Mouse (Mus musculus): ENCODE data around the gene Jazf1. TPM values are rescaled to one million over a fixed set of nuclear protein-coding genes. Genes with fewer than 3 reads are reported as not detected.

Jazf1 gene
- polyA plus RNA-seq, 1 experiment from 2014 or later, result 15.6 TPM

GRCm38 (mm10) chr6:52818041-52818440 is 250.4 kb downstream of the Jazf1 start:
- H3K9me3 ChIP-seq (ENCODE audit: control insufficient read depth, low read length), result no peaks in the 10 kb centered on the region
- no peak for ATAC-seq (ENCODE audit: insufficient number of reproducible peaks, insufficient read depth, low FRiP score, low read depth)
- no peak overlapping the region for H3K27ac ChIP-seq (replicated peaks in 1 of 2; ENCODE audit: control insufficient read depth in 1 of 2, insufficient read depth in 1 of 2, low read depth in 2 of 2, low read length in 2 of 2)
- no peak overlapping the region for H3K4me3 ChIP-seq (ENCODE audit: control insufficient read depth in 1 of 2, insufficient read depth in 1 of 2, low read depth in 1 of 2, low read length in 2 of 2)
- no peak overlapping the region for H3K4me2 ChIP-seq (ENCODE audit: low read length)
- no peaks in the 10 kb centered on the region for H3K27me3 ChIP-seq (ENCODE audit: control insufficient read depth, insufficient read depth, low read length)
- no peaks in the 10 kb centered on the region for H3K36me3 ChIP-seq (ENCODE audit: control insufficient read depth, insufficient read depth, low read length)
- 91% methylated on average over 4 of the region's 4 CpGs for WGBS
- peaks cover 6 to 8% of the 10 kb centered on the region in 2 experiments; a peak in 3 of 4 replicates for H3K4me1 ChIP-seq (ENCODE audit: control insufficient read depth in 2 of 2, insufficient read depth in 2 of 2, low read length in 2 of 2)
- H3K9ac ChIP-seq (ENCODE audit: low read length), result no peak overlapping the region

GRCm38 (mm10) chr6:52817203-52817874 is 251.1 kb downstream of the Jazf1 start:
- no peaks in the 10 kb centered on the region for H3K9me3 ChIP-seq (ENCODE audit: control insufficient read depth, low read length)
- H3K4me2 ChIP-seq (ENCODE audit: low read length), result no peak overlapping the region
- H3K27ac ChIP-seq (replicated peaks in 1 of 2; ENCODE audit: control insufficient read depth in 1 of 2, insufficient read depth in 1 of 2, low read depth in 2 of 2, low read length in 2 of 2), result no peak overlapping the region
- H3K4me1 ChIP-seq (ENCODE audit: control insufficient read depth in 2 of 2, insufficient read depth in 2 of 2, low read length in 2 of 2), result peaks cover 6 to 8% of the 10 kb centered on the region in 2 experiments; a peak in 3 of 4 replicates
- H3K9ac ChIP-seq (ENCODE audit: low read length), result no peak overlapping the region
- no peaks in the 10 kb centered on the region for H3K27me3 ChIP-seq (ENCODE audit: control insufficient read depth, insufficient read depth, low read length)
- 79% methylated on average over 10 of the region's 10 CpGs for WGBS
- no peak for ATAC-seq (ENCODE audit: insufficient number of reproducible peaks, insufficient read depth, low FRiP score, low read depth)
- H3K4me3 ChIP-seq (ENCODE audit: control insufficient read depth in 1 of 2, insufficient read depth in 1 of 2, low read depth in 1 of 2, low read length in 2 of 2), result no peak overlapping the region
- no peaks in the 10 kb centered on the region for H3K36me3 ChIP-seq (ENCODE audit: control insufficient read depth, insufficient read depth, low read length)

- Histone ChIP-seq H3K4me1 (ENCODE audit: control insufficient read depth in 2 of 2, insufficient read depth in 2 of 2, low read length in 2 of 2) (peaks cover 0 to 4% of the 10 kb centered on the region in 2 experiments; a peak in 1 of 4 replicates), H3K4me2 (ENCODE audit: low read length) (no peak overlapping the region), H3K4me3 (ENCODE audit: control insufficient read depth in 1 of 2, insufficient read depth in 1 of 2, low read depth in 1 of 2, low read length in 2 of 2) (no peak overlapping the region), H3K9ac (ENCODE audit: low read length) (no peak overlapping the region), H3K27ac (replicated peaks in 1 of 2; ENCODE audit: control insufficient read depth in 1 of 2, insufficient read depth in 1 of 2, low read depth in 2 of 2, low read length in 2 of 2) (no peak overlapping the region), H3K36me3 (ENCODE audit: control insufficient read depth, insufficient read depth, low read length) (no peaks in the 10 kb centered on the region), H3K9me3 (ENCODE audit: control insufficient read depth, low read length) (no peaks in the 10 kb centered on the region), H3K27me3 (ENCODE audit: control insufficient read depth, insufficient read depth, low read length) (no peaks in the 10 kb centered on the region)
- no peak for ATAC-seq (ENCODE audit: insufficient number of reproducible peaks, insufficient read depth, low FRiP score, low read depth)
- WGBS, result 91% methylated on average over 3 of the region's 3 CpGs
Measured at GRCm38 (mm10) chr6:52805237-52805856, 263.1 kb downstream of the Jazf1 start.

- 55% methylated on average over 9 of the region's 9 CpGs for WGBS
- H3K36me3 ChIP-seq (ENCODE audit: control insufficient read depth, insufficient read depth, low read length), result no peaks in the 10 kb centered on the region
- H3K9me3 ChIP-seq (ENCODE audit: control insufficient read depth, low read length), result no peaks in the 10 kb centered on the region
- H3K4me1 ChIP-seq (ENCODE audit: control insufficient read depth in 2 of 2, insufficient read depth in 2 of 2, low read length in 2 of 2), result peaks cover 0 to 10% of the 10 kb centered on the region in 2 experiments; a peak in 2 of 4 replicates
- no peak overlapping the region for H3K4me2 ChIP-seq (ENCODE audit: low read length)
- no peak overlapping the region for H3K4me3 ChIP-seq (ENCODE audit: control insufficient read depth in 1 of 2, insufficient read depth in 1 of 2, low read depth in 1 of 2, low read length in 2 of 2)
- H3K27ac ChIP-seq (replicated peaks in 1 of 2; ENCODE audit: control insufficient read depth in 1 of 2, insufficient read depth in 1 of 2, low read depth in 2 of 2, low read length in 2 of 2), result no peak overlapping the region
- no peak for ATAC-seq (ENCODE audit: insufficient number of reproducible peaks, insufficient read depth, low FRiP score, low read depth)
- no peak overlapping the region for H3K9ac ChIP-seq (ENCODE audit: low read length)
- no peaks in the 10 kb centered on the region for H3K27me3 ChIP-seq (ENCODE audit: control insufficient read depth, insufficient read depth, low read length)
Measured at GRCm38 (mm10) chr6:52802181-52802580, 266.2 kb downstream of the Jazf1 start.

GRCm38 (mm10) chr6:52797252-52797800 is 271.1 kb downstream of the Jazf1 start:
- Histone ChIP-seq H3K27ac (replicated peaks in 1 of 2; ENCODE audit: control insufficient read depth in 1 of 2, insufficient read depth in 1 of 2, low read depth in 2 of 2, low read length in 2 of 2) (no peak overlapping the region), H3K4me3 (ENCODE audit: control insufficient read depth in 1 of 2, insufficient read depth in 1 of 2, low read depth in 1 of 2, low read length in 2 of 2) (no peak overlapping the region), H3K9ac (ENCODE audit: low read length) (no peak overlapping the region), H3K4me2 (ENCODE audit: low read length) (no peak overlapping the region), H3K9me3 (ENCODE audit: control insufficient read depth, low read length) (no peaks in the 10 kb centered on the region), H3K27me3 (ENCODE audit: control insufficient read depth, insufficient read depth, low read length) (no peaks in the 10 kb centered on the region), H3K4me1 (ENCODE audit: control insufficient read depth in 2 of 2, insufficient read depth in 2 of 2, low read length in 2 of 2) (peaks cover 20 to 21% of the 10 kb centered on the region in 2 experiments), H3K36me3 (ENCODE audit: control insufficient read depth, insufficient read depth, low read length) (no peaks in the 10 kb centered on the region)
- ATAC-seq (ENCODE audit: insufficient number of reproducible peaks, insufficient read depth, low FRiP score, low read depth), result no peak
- WGBS, result 41% methylated on average over 6 of the region's 6 CpGs

GRCm38 (mm10) chr6:52796691-52797090 is 271.7 kb downstream of the Jazf1 start:
- peak overlapping the region in 1 of 2 experiments; percentile 55; a peak in 3 of 4 replicates for H3K27ac ChIP-seq (replicated peaks in 1 of 2; ENCODE audit: control insufficient read depth in 1 of 2, insufficient read depth in 1 of 2, low read depth in 2 of 2, low read length in 2 of 2)
- H3K4me2 ChIP-seq (ENCODE audit: low read length), result no peak overlapping the region
- WGBS, result 17% methylated on average over 1 of the region's 1 CpGs
- ATAC-seq (ENCODE audit: insufficient number of reproducible peaks, insufficient read depth, low FRiP score, low read depth), result no peak
- H3K4me3 ChIP-seq (ENCODE audit: control insufficient read depth in 1 of 2, insufficient read depth in 1 of 2, low read depth in 1 of 2, low read length in 2 of 2), result no peak overlapping the region
- H3K36me3 ChIP-seq (ENCODE audit: control insufficient read depth, insufficient read depth, low read length), result no peaks in the 10 kb centered on the region
- H3K27me3 ChIP-seq (ENCODE audit: control insufficient read depth, insufficient read depth, low read length), result no peaks in the 10 kb centered on the region
- H3K4me1 ChIP-seq (ENCODE audit: control insufficient read depth in 2 of 2, insufficient read depth in 2 of 2, low read length in 2 of 2), result peaks cover 22 to 25% of the 10 kb centered on the region in 2 experiments
- H3K9ac ChIP-seq (ENCODE audit: low read length), result no peak overlapping the region
- no peaks in the 10 kb centered on the region for H3K9me3 ChIP-seq (ENCODE audit: control insufficient read depth, low read length)

- H3K27ac ChIP-seq (replicated peaks in 1 of 2; ENCODE audit: control insufficient read depth in 1 of 2, insufficient read depth in 1 of 2, low read depth in 2 of 2, low read length in 2 of 2), result peak overlapping the region; percentile 55 to 76
- no peak overlapping the region for H3K4me3 ChIP-seq (ENCODE audit: control insufficient read depth in 1 of 2, insufficient read depth in 1 of 2, low read depth in 1 of 2, low read length in 2 of 2)
- no peak overlapping the region for H3K4me2 ChIP-seq (ENCODE audit: low read length)
- WGBS, result 59% methylated on average over 9 of the region's 9 CpGs
- H3K27me3 ChIP-seq (ENCODE audit: control insufficient read depth, insufficient read depth, low read length), result no peaks in the 10 kb centered on the region
- H3K36me3 ChIP-seq (ENCODE audit: control insufficient read depth, insufficient read depth, low read length), result no peaks in the 10 kb centered on the region
- peaks cover 18 to 25% of the 10 kb centered on the region in 2 experiments for H3K4me1 ChIP-seq (ENCODE audit: control insufficient read depth in 2 of 2, insufficient read depth in 2 of 2, low read length in 2 of 2)
- H3K9ac ChIP-seq (ENCODE audit: low read length), result no peak overlapping the region
- no peaks in the 10 kb centered on the region for H3K9me3 ChIP-seq (ENCODE audit: control insufficient read depth, low read length)
- no peak for ATAC-seq (ENCODE audit: insufficient number of reproducible peaks, insufficient read depth, low FRiP score, low read depth)
Measured at GRCm38 (mm10) chr6:52796035-52796598, 272.3 kb downstream of the Jazf1 start.
